Mouse (Mus musculus): ENCODE measurements at regions not wholly inside any gene's neighbourhood (a gene's known extent, or its start where the extent isn't known, plus 50 kb on each side); places are given as distances from the start of the nearest gene placed in this dataset.

GRCm38 (mm10) chr8:53938392-53938791 lies 139.0 kb upstream of the Vegfc start:
- TF ChIP-seq CTCF (IDR thresholded peaks at IDR 0.05; ENCODE audit: low read depth): no peak
- no peak for TF ChIP-seq EP300 (IDR thresholded peaks at IDR 0.05; ENCODE audit: low read depth)
- no peak overlapping the region for H3K9ac ChIP-seq (replicated peaks; ENCODE audit: low read depth, low read length)
- no peaks in the 10 kb centered on the region for H3K27me3 ChIP-seq (ENCODE audit: control insufficient read depth, insufficient read depth, low read length)
- no peak overlapping the region for H3K27ac ChIP-seq (ENCODE audit: low read depth)
- H3K9me3 ChIP-seq (replicated peaks; ENCODE audit: control insufficient read depth, low read length): no peaks in the 10 kb centered on the region
- H3K4me3 ChIP-seq (ENCODE audit: low read depth, low read length): no peak overlapping the region
- DNase-seq (ENCODE audit: low spot score): no peak
- no peak overlapping the region for H3K4me2 ChIP-seq (ENCODE audit: low read depth, low read length)
- H3K36me3 ChIP-seq (replicated peaks; ENCODE audit: control insufficient read depth, insufficient read depth, low read length): no peaks in the 10 kb centered on the region
- no peak for ATAC-seq (ENCODE audit: insufficient read depth, low read depth)
- no peaks in the 10 kb centered on the region for H3K4me1 ChIP-seq (ENCODE audit: control insufficient read depth, insufficient read depth)

GRCm38 (mm10) chr8:53939519-53939918 lies 137.9 kb upstream of the Vegfc start:
- Histone ChIP-seq H3K9me3 (replicated peaks; ENCODE audit: control insufficient read depth, low read length) (no peaks in the 10 kb centered on the region), H3K4me1 (ENCODE audit: control insufficient read depth, insufficient read depth) (no peaks in the 10 kb centered on the region), H3K27ac (ENCODE audit: low read depth) (no peak overlapping the region), H3K36me3 (replicated peaks; ENCODE audit: control insufficient read depth, insufficient read depth, low read length) (no peaks in the 10 kb centered on the region), H3K9ac (replicated peaks; ENCODE audit: low read depth, low read length) (no peak overlapping the region), H3K4me3 (ENCODE audit: low read depth, low read length) (no peak overlapping the region), H3K4me2 (ENCODE audit: low read depth, low read length) (no peak overlapping the region), H3K27me3 (ENCODE audit: control insufficient read depth, insufficient read depth, low read length) (no peaks in the 10 kb centered on the region)
- DNase-seq (ENCODE audit: low spot score) (no peak), ATAC-seq (ENCODE audit: insufficient read depth, low read depth) (no peak)
- no peak for TF ChIP-seq EP300 (IDR thresholded peaks at IDR 0.05; ENCODE audit: low read depth)
- no peak for TF ChIP-seq CTCF (IDR thresholded peaks at IDR 0.05; ENCODE audit: low read depth)
- 34% methylated on average over 1 of the region's 1 CpGs for WGBS

- DNase-seq (ENCODE audit: low spot score) (no peak), ATAC-seq (ENCODE audit: insufficient read depth, low read depth) (no peak)
- Histone ChIP-seq H3K4me1 (ENCODE audit: control insufficient read depth, insufficient read depth) (no peaks in the 10 kb centered on the region), H3K4me3 (ENCODE audit: low read depth, low read length) (no peak overlapping the region), H3K27ac (ENCODE audit: low read depth) (no peak overlapping the region), H3K9me3 (replicated peaks; ENCODE audit: control insufficient read depth, low read length) (no peaks in the 10 kb centered on the region), H3K36me3 (replicated peaks; ENCODE audit: control insufficient read depth, insufficient read depth, low read length) (no peaks in the 10 kb centered on the region), H3K27me3 (ENCODE audit: control insufficient read depth, insufficient read depth, low read length) (no peaks in the 10 kb centered on the region), H3K4me2 (ENCODE audit: low read depth, low read length) (no peak overlapping the region), H3K9ac (replicated peaks; ENCODE audit: low read depth, low read length) (no peak overlapping the region)
- no peak for TF ChIP-seq EP300 (IDR thresholded peaks at IDR 0.05; ENCODE audit: low read depth)
- no peak for TF ChIP-seq CTCF (IDR thresholded peaks at IDR 0.05; ENCODE audit: low read depth)
- WGBS: 93% methylated on average over 2 of the region's 2 CpGs
These were observed 136.3 kb upstream of the Vegfc start for GRCm38 (mm10) chr8:53941144-53941543.

- no peaks in the 10 kb centered on the region for H3K36me3 ChIP-seq (replicated peaks; ENCODE audit: control insufficient read depth, insufficient read depth, low read length)
- no peak for TF ChIP-seq EP300 (IDR thresholded peaks at IDR 0.05; ENCODE audit: low read depth)
- no peak for TF ChIP-seq CTCF (IDR thresholded peaks at IDR 0.05; ENCODE audit: low read depth)
- 60% methylated on average over 2 of the region's 2 CpGs for WGBS
- ATAC-seq (ENCODE audit: insufficient read depth, low read depth) (no peak), DNase-seq (ENCODE audit: low spot score) (no peak)
- H3K4me2 ChIP-seq (ENCODE audit: low read depth, low read length): no peak overlapping the region
- H3K9me3 ChIP-seq (replicated peaks; ENCODE audit: control insufficient read depth, low read length): no peaks in the 10 kb centered on the region
- no peaks in the 10 kb centered on the region for H3K4me1 ChIP-seq (ENCODE audit: control insufficient read depth, insufficient read depth)
- H3K9ac ChIP-seq (replicated peaks; ENCODE audit: low read depth, low read length): no peak overlapping the region
- H3K27me3 ChIP-seq (ENCODE audit: control insufficient read depth, insufficient read depth, low read length): no peaks in the 10 kb centered on the region
- no peak overlapping the region for H3K27ac ChIP-seq (ENCODE audit: low read depth)
- H3K4me3 ChIP-seq (ENCODE audit: low read depth, low read length): no peak overlapping the region
These were observed 131.8 kb upstream of the Vegfc start for GRCm38 (mm10) chr8:53945561-53945960.

GRCm38 (mm10) chr8:53947384-53947783 lies 130.0 kb upstream of the Vegfc start:
- Histone ChIP-seq H3K4me3 (ENCODE audit: low read depth, low read length) (no peak overlapping the region), H3K36me3 (replicated peaks; ENCODE audit: control insufficient read depth, insufficient read depth, low read length) (no peaks in the 10 kb centered on the region), H3K9me3 (replicated peaks; ENCODE audit: control insufficient read depth, low read length) (no peaks in the 10 kb centered on the region), H3K27me3 (ENCODE audit: control insufficient read depth, insufficient read depth, low read length) (no peaks in the 10 kb centered on the region), H3K4me2 (ENCODE audit: low read depth, low read length) (no peak overlapping the region), H3K9ac (replicated peaks; ENCODE audit: low read depth, low read length) (no peak overlapping the region), H3K4me1 (ENCODE audit: control insufficient read depth, insufficient read depth) (no peaks in the 10 kb centered on the region), H3K27ac (ENCODE audit: low read depth) (no peak overlapping the region)
- ATAC-seq (ENCODE audit: insufficient read depth, low read depth) (no peak), DNase-seq (ENCODE audit: low spot score) (no peak)
- TF ChIP-seq CTCF (IDR thresholded peaks at IDR 0.05; ENCODE audit: low read depth) (no peak), EP300 (IDR thresholded peaks at IDR 0.05; ENCODE audit: low read depth) (no peak)

GRCm38 (mm10) chr8:53954476-53955158 lies 122.8 kb upstream of the Vegfc start:
- ATAC-seq (ENCODE audit: insufficient read depth, low read depth) (no peak), DNase-seq (ENCODE audit: low spot score) (no peak)
- no peak overlapping the region for H3K27ac ChIP-seq (ENCODE audit: low read depth)
- H3K27me3 ChIP-seq (ENCODE audit: control insufficient read depth, insufficient read depth, low read length): no peaks in the 10 kb centered on the region
- H3K4me3 ChIP-seq (ENCODE audit: low read depth, low read length): no peak overlapping the region
- H3K36me3 ChIP-seq (replicated peaks; ENCODE audit: control insufficient read depth, insufficient read depth, low read length): no peaks in the 10 kb centered on the region
- TF ChIP-seq CTCF (IDR thresholded peaks at IDR 0.05; ENCODE audit: low read depth): no peak
- TF ChIP-seq EP300 (IDR thresholded peaks at IDR 0.05; ENCODE audit: low read depth): no peak
- H3K9me3 ChIP-seq (replicated peaks; ENCODE audit: control insufficient read depth, low read length): no peaks in the 10 kb centered on the region
- WGBS: 64% methylated on average over 4 of the region's 4 CpGs
- no peak overlapping the region for H3K4me2 ChIP-seq (ENCODE audit: low read depth, low read length)
- H3K9ac ChIP-seq (replicated peaks; ENCODE audit: low read depth, low read length): no peak overlapping the region
- no peaks in the 10 kb centered on the region for H3K4me1 ChIP-seq (ENCODE audit: control insufficient read depth, insufficient read depth)

Measured in heart, postnatal 0 days (tissue).